ENCODE assay signal across 12 mouse cellular contexts in the genomic region with DNA sequence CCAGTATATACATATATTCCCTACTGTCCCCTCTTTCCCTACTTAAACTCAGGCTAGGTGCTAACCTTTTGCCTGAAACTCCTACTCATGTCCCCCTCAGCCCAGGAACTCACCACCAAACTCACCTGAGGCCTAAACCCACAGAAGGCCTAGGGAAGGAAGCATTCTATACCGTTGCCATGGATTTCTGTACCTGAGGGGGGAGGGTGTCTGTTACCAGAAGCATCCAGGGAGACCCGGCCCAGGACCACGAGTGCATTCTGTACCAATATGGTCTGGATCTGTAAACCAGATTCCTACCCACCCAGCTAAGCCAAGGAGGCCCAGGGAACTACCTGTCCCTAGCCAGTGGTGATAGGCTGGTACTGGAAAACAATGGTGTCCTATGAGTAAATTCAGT. TPM values are rescaled to one million over a fixed set of nuclear protein-coding genes. Genes with fewer than 3 reads are reported as not detected.
DNase-seq lines count a peak whose midpoint lies in the region; ATAC-seq and TF ChIP-seq lines count a peak whose summit lies in the region.
"Had no signal": no experiment of that assay in that cellular context is flagged by ENCODE, and none has a peak within 500 bp of the region (broad histone marks: within the 10 kb centered on the region; RNA-seq: fewer than 3 reads in every experiment).

No protein-coding gene starts in this region.

- 0 out of 2 replicates have a peak overlapping the region, but pooled peaks have one; percentile 79 for H3K9ac ChIP-seq in forebrain, embryonic 13.5 days
- no peak overlapping the region for H3K9ac ChIP-seq in forebrain, embryonic 14.5 days (ENCODE audit: low read length)
- H3K9ac ChIP-seq in lung, embryonic 15.5 days: no peak overlapping the region
- no peak overlapping the region for H3K9ac ChIP-seq in hindbrain, embryonic 13.5 days
- no peak overlapping the region for H3K9ac ChIP-seq in midbrain, embryonic 13.5 days (replicated peaks)

- no peaks in the 10 kb centered on the region for H3K27me3 ChIP-seq in forebrain, embryonic 13.5 days
- no peaks in the 10 kb centered on the region for H3K27me3 ChIP-seq in forebrain, embryonic 14.5 days (replicated peaks; ENCODE audit: control insufficient read depth, insufficient read depth, low read length)
- no peaks in the 10 kb centered on the region for H3K27me3 ChIP-seq in lung, embryonic 15.5 days
- H3K27me3 ChIP-seq in hindbrain, embryonic 13.5 days: no peaks in the 10 kb centered on the region
- H3K27me3 ChIP-seq in midbrain, embryonic 13.5 days: no peaks in the 10 kb centered on the region

- ATAC-seq in forebrain, embryonic 13.5 days: no peak
- ATAC-seq in forebrain, embryonic 14.5 days: no peak
- ATAC-seq in lung, embryonic 15.5 days (ENCODE audit: borderline replicate concordance, extremely low read depth, low FRiP score, low TSS enrichment): no peak
- no peak for ATAC-seq in hindbrain, embryonic 13.5 days (ENCODE audit: low FRiP score)
- ATAC-seq in midbrain, embryonic 13.5 days: no peak

- peaks cover 17% of the 10 kb centered on the region for H3K4me1 ChIP-seq in forebrain, embryonic 13.5 days
- peaks cover 11% of the 10 kb centered on the region for H3K4me1 ChIP-seq in forebrain, embryonic 14.5 days (ENCODE audit: control insufficient read depth, insufficient read depth, low read length)
- peaks cover 24% of the 10 kb centered on the region for H3K4me1 ChIP-seq in lung, embryonic 15.5 days
- peaks cover 27% of the 10 kb centered on the region for H3K4me1 ChIP-seq in hindbrain, embryonic 13.5 days (replicated peaks)
- peaks cover 29% of the 10 kb centered on the region for H3K4me1 ChIP-seq in midbrain, embryonic 13.5 days (replicated peaks)

- DNase-seq in forebrain, embryonic 14.5 days (ENCODE audit: low spot score): no peak
- no peak for DNase-seq in lung, adult 18-20 months
- no peak for DNase-seq in left cerebral cortex, adult 2 months (ENCODE audit: extremely low spot score in 1 of 2, low spot score in 2 of 2)
- DNase-seq in T-cell, adult 2 months (ENCODE audit: low spot score): no peak
- DNase-seq: gastrocnemius, postnatal 25 days; kidney, postnatal 4 days had no signal

- WGBS in forebrain, embryonic 13.5 days: 82% methylated on average over 3 of the region's 3 CpGs
- WGBS in forebrain, embryonic 14.5 days: 72% methylated on average over 3 of the region's 3 CpGs
- WGBS in lung, embryonic 15.5 days: 57% methylated on average over 3 of the region's 3 CpGs
- 81% methylated on average over 3 of the region's 3 CpGs for WGBS in hindbrain, embryonic 13.5 days
- 74% methylated on average over 3 of the region's 3 CpGs for WGBS in midbrain, embryonic 13.5 days

- peaks cover 12% of the 10 kb centered on the region for H3K36me3 ChIP-seq in forebrain, embryonic 13.5 days (ENCODE audit: poor library complexity, severe bottlenecking)
- H3K36me3 ChIP-seq in forebrain, embryonic 14.5 days (ENCODE audit: control insufficient read depth, insufficient read depth, low read length): peaks cover 7% of the 10 kb centered on the region; the same call in 1 of the 2 replicates
- H3K36me3 ChIP-seq in lung, embryonic 15.5 days: no peaks in the 10 kb centered on the region
- peaks cover 18% of the 10 kb centered on the region for H3K36me3 ChIP-seq in hindbrain, embryonic 13.5 days
- peaks cover 13% of the 10 kb centered on the region for H3K36me3 ChIP-seq in midbrain, embryonic 13.5 days

- no peak overlapping the region for H3K4me2 ChIP-seq in forebrain, embryonic 13.5 days
- no peak overlapping the region for H3K4me2 ChIP-seq in forebrain, embryonic 14.5 days (ENCODE audit: low read length)
- peak overlapping the region; percentile 4; the same call in 1 of the 2 replicates for H3K4me2 ChIP-seq in lung, embryonic 15.5 days
- H3K4me2 ChIP-seq in hindbrain, embryonic 13.5 days: no peak overlapping the region
- no peak overlapping the region for H3K4me2 ChIP-seq in midbrain, embryonic 13.5 days (replicated peaks)

- H3K9me3 ChIP-seq in forebrain, embryonic 13.5 days (replicated peaks): no peaks in the 10 kb centered on the region
- H3K9me3 ChIP-seq in forebrain, embryonic 14.5 days (replicated peaks; ENCODE audit: control insufficient read depth, low read length): no peaks in the 10 kb centered on the region
- no peaks in the 10 kb centered on the region for H3K9me3 ChIP-seq in lung, embryonic 15.5 days
- H3K9me3 ChIP-seq in hindbrain, embryonic 13.5 days: no peaks in the 10 kb centered on the region
- H3K9me3 ChIP-seq in midbrain, embryonic 13.5 days: no peaks in the 10 kb centered on the region

- no peak for TF ChIP-seq CTCF in left cerebral cortex, adult 2 months (IDR thresholded peaks at IDR 0.05)

- no peak overlapping the region for H3K4me3 ChIP-seq in forebrain, embryonic 13.5 days
- no peak overlapping the region for H3K4me3 ChIP-seq in forebrain, embryonic 14.5 days (ENCODE audit: low read depth, low read length)
- no peak overlapping the region for H3K4me3 ChIP-seq in lung, embryonic 15.5 days
- H3K4me3 ChIP-seq in hindbrain, embryonic 13.5 days: no peak overlapping the region
- no peak overlapping the region for H3K4me3 ChIP-seq in midbrain, embryonic 13.5 days (replicated peaks)
- H3K4me3 ChIP-seq in left cerebral cortex, adult 2 months: no peak overlapping the region

- intact Hi-C loops in left cerebral cortex, adult 2 months (cut with DNase I): no loop called here

- peak overlapping the region; percentile 88; the same call in 1 of the 2 replicates for H3K27ac ChIP-seq in forebrain, embryonic 13.5 days
- no peak overlapping the region for H3K27ac ChIP-seq in forebrain, embryonic 14.5 days (ENCODE audit: low read depth, low read length)
- H3K27ac ChIP-seq in lung, embryonic 15.5 days: peak overlapping the region; percentile 94
- H3K27ac ChIP-seq in hindbrain, embryonic 13.5 days: peak overlapping the region; percentile 35; the same call in 1 of the 2 replicates
- peak overlapping the region; percentile 88; the same call in 1 of the 2 replicates for H3K27ac ChIP-seq in midbrain, embryonic 13.5 days
- H3K27ac ChIP-seq in left cerebral cortex, adult 2 months: no peak overlapping the region

RNA-seq across cellular contexts. Expression of gene Lmntd2, which starts 0.4 kb away (rescaled TPM):
- 2.1 and 2.3 TPM in 2 replicates for polyA plus RNA-seq in forebrain, embryonic 13.5 days (2015; fragmentation: Nextera tagmentation; extraction: Ambion mirVana)
- 0.94 and 0.95 TPM in 2 replicates for polyA plus RNA-seq in forebrain, embryonic 14.5 days (2014; fragmentation: Nextera tagmentation; extraction: Ambion mirVana)
- polyA plus RNA-seq in lung, embryonic 15.5 days (2015; fragmentation: Nextera tagmentation; extraction: Ambion mirVana): 1.1 and 1.3 TPM in 2 replicates
- polyA plus RNA-seq in hindbrain, embryonic 13.5 days (2015; fragmentation: Nextera tagmentation; extraction: Ambion mirVana): 1.2 and 1.8 TPM in 2 replicates
- 1.8 and 2.1 TPM in 2 replicates for polyA plus RNA-seq in midbrain, embryonic 13.5 days (2015; fragmentation: Nextera tagmentation; extraction: Ambion mirVana)
- not detected for total RNA-seq in left cerebral cortex, adult 2 months (2021)
- total RNA-seq: gastrocnemius, postnatal 25 days; heart, postnatal 25 days; megakaryocyte-erythroid progenitor cell, adult 5-6 weeks had no signal

RNA-seq across cellular contexts. Expression of gene Rassf7, which starts 1.4 kb away (rescaled TPM):
- polyA plus RNA-seq in forebrain, embryonic 13.5 days (2015; fragmentation: Nextera tagmentation; extraction: Ambion mirVana): 29.4 and 33.8 TPM in 2 replicates
- 23.7 and 23.8 TPM in 2 replicates for polyA plus RNA-seq in forebrain, embryonic 14.5 days (2014; fragmentation: Nextera tagmentation; extraction: Ambion mirVana)
- polyA plus RNA-seq in lung, embryonic 15.5 days (2015; fragmentation: Nextera tagmentation; extraction: Ambion mirVana): 59.7 and 62.6 TPM in 2 replicates
- polyA plus RNA-seq in hindbrain, embryonic 13.5 days (2015; fragmentation: Nextera tagmentation; extraction: Ambion mirVana): 27.4 and 32.9 TPM in 2 replicates
- polyA plus RNA-seq in midbrain, embryonic 13.5 days (2015; fragmentation: Nextera tagmentation; extraction: Ambion mirVana): 30.9 and 34.2 TPM in 2 replicates
- 1 to 10 TPM in 1 of 2 experiments, under 1 TPM in 1; 0.94 to 1.3 TPM for total RNA-seq in left cerebral cortex, adult 2 months (2021)

RNA-seq across cellular contexts. Expression of gene Phrf1, which starts 14.3 kb away (rescaled TPM):
- polyA plus RNA-seq in forebrain, embryonic 13.5 days (2015; fragmentation: Nextera tagmentation; extraction: Ambion mirVana): 82.4 and 91.3 TPM in 2 replicates
- polyA plus RNA-seq in forebrain, embryonic 14.5 days (2014; fragmentation: Nextera tagmentation; extraction: Ambion mirVana): 64.2 and 78.8 TPM in 2 replicates
- polyA plus RNA-seq in lung, embryonic 15.5 days (2015; fragmentation: Nextera tagmentation; extraction: Ambion mirVana): 71.8 and 71.9 TPM in 2 replicates
- 77.1 and 78.9 TPM in 2 replicates for polyA plus RNA-seq in hindbrain, embryonic 13.5 days (2015; fragmentation: Nextera tagmentation; extraction: Ambion mirVana)
- polyA plus RNA-seq in midbrain, embryonic 13.5 days (2015; fragmentation: Nextera tagmentation; extraction: Ambion mirVana): 86.9 and 95.0 TPM in 2 replicates
- total RNA-seq in left cerebral cortex, adult 2 months (2021): 10 to 100 TPM; 70.5 to 77.2 TPM

RNA-seq across cellular contexts. Expression of gene Lrrc56, which starts 20.4 kb away (rescaled TPM):
- 12.6 and 17.3 TPM in 2 replicates for polyA plus RNA-seq in forebrain, embryonic 13.5 days (2015; fragmentation: Nextera tagmentation; extraction: Ambion mirVana)
- 6.7 and 8.9 TPM in 2 replicates for polyA plus RNA-seq in forebrain, embryonic 14.5 days (2014; fragmentation: Nextera tagmentation; extraction: Ambion mirVana)
- polyA plus RNA-seq in lung, embryonic 15.5 days (2015; fragmentation: Nextera tagmentation; extraction: Ambion mirVana): 5.8 and 6.9 TPM in 2 replicates
- polyA plus RNA-seq in hindbrain, embryonic 13.5 days (2015; fragmentation: Nextera tagmentation; extraction: Ambion mirVana): 10.3 and 11.2 TPM in 2 replicates
- polyA plus RNA-seq in midbrain, embryonic 13.5 days (2015; fragmentation: Nextera tagmentation; extraction: Ambion mirVana): 13.9 and 15.6 TPM in 2 replicates
- total RNA-seq in left cerebral cortex, adult 2 months (2021): 1 to 10 TPM; 3.9 to 5.0 TPM

RNA-seq across cellular contexts. Expression of gene Hras, which starts 20.5 kb away (rescaled TPM):
- 67.2 and 73.9 TPM in 2 replicates for polyA plus RNA-seq in forebrain, embryonic 13.5 days (2015; fragmentation: Nextera tagmentation; extraction: Ambion mirVana)
- polyA plus RNA-seq in forebrain, embryonic 14.5 days (2014; fragmentation: Nextera tagmentation; extraction: Ambion mirVana): 70.2 and 96.3 TPM in 2 replicates
- polyA plus RNA-seq in lung, embryonic 15.5 days (2015; fragmentation: Nextera tagmentation; extraction: Ambion mirVana): 99.9 and 102 TPM in 2 replicates
- polyA plus RNA-seq in hindbrain, embryonic 13.5 days (2015; fragmentation: Nextera tagmentation; extraction: Ambion mirVana): 109 and 118 TPM in 2 replicates
- 86.4 and 114 TPM in 2 replicates for polyA plus RNA-seq in midbrain, embryonic 13.5 days (2015; fragmentation: Nextera tagmentation; extraction: Ambion mirVana)
- 100 to 1,000 TPM; 219 to 244 TPM for total RNA-seq in left cerebral cortex, adult 2 months (2021)

Comparison
In these comparisons a context has a peak if more than half of its experiments do, and no peak if none do; other contexts are left out.
1. H3K27ac ChIP-seq: peak in forebrain, embryonic 13.5 days (single experiment), lung, embryonic 15.5 days (single experiment), hindbrain, embryonic 13.5 days (single experiment) and midbrain, embryonic 13.5 days (single experiment); none in forebrain, embryonic 14.5 days (single experiment) and left cerebral cortex, adult 2 months (single experiment).